Mouse (Mus musculus) stomach, adult 2 months (tissue): ENCODE measurements around the gene Gm21822. TPM values are rescaled to one million over a fixed set of nuclear protein-coding genes. Genes with fewer than 3 reads are reported as not detected.

Experiments
- polyA plus RNA-seq: library from polyadenylated mRNA; depleted of rRNA; stranded (reverse); fragments of >200 nt; gene quantifications from 2 replicates; pipeline ENCODE4 v1.2.3, GENCODE M21; 2012; rRNA removed

Gm21822 gene
- polyA plus RNA-seq, result not detected in 2 replicates

DNA sequence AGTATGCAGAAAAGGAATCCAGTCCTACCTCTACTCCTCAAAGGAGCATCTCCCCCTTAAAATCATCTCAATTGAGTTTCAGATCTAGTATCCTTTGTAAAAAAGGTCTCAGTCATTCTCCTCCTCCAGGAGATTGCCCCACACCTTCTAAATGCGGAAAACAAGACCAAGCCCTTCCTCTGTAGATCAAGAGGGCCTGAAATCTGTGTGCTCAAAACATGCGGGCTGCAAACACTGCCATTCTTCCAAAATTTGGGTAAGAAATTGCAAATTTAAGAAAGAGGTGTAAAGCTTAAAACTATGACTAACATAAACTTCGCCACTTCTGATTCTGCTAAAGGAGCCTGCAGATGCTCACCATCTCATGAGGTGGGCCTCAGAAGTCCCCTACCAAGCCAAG lies at the start of gene Gm21822:
TSS of gene Gm21822 (plus strand) at position 301 of the 400 bp plus-strand sequence.

